Mouse (Mus musculus) forebrain, embryonic 12.5 days (tissue): Measurements from ENCODE around the gene Gdi2. TPM values are rescaled to one million over a fixed set of nuclear protein-coding genes. Genes with fewer than 3 reads are reported as not detected.

ENCODE experiments used
- ATAC-seq: fragments of 200-750 bp; cut with Nextera tagmentation; 2 replicates; pipeline ENCODE4 v1.8.0; 2017; ENCODE audit warnings: moderate TSS enrichment; ENCODE audit not compliant: low FRiP score
- H3K27ac ChIP-seq: fragments of 300-500 bp; sonication (generic); 2 replicates; pipeline ENCODE4 v1.5.1; 2016; ENCODE audit warnings: mild to moderate bottlenecking
- H3K27me3 ChIP-seq: fragments of 300-500 bp; sonication (generic); 2 replicates; pipeline ENCODE4 v1.6.1; 2016; ENCODE audit warnings: mild to moderate bottlenecking
- H3K36me3 ChIP-seq: fragments of 300-500 bp; sonication (generic); replicated peaks from 2 replicates; pipeline ENCODE4 v1.6.1; 2016; ENCODE audit warnings: mild to moderate bottlenecking
- H3K4me1 ChIP-seq: fragments of 300-500 bp; sonication (generic); 2 replicates; pipeline ENCODE4 v1.6.1; 2016
- H3K4me2 ChIP-seq: fragments of 300-500 bp; sonication (generic); 2 replicates; pipeline ENCODE4 v1.6.1; 2016; ENCODE audit warnings: mild to moderate bottlenecking, moderate library complexity
- H3K4me3 ChIP-seq: fragments of 300-500 bp; sonication (generic); replicated peaks from 2 replicates; pipeline ENCODE4 v1.5.1; 2016; ENCODE audit warnings: mild to moderate bottlenecking
- H3K9ac ChIP-seq: fragments of 300-500 bp; sonication (generic); 2 replicates; pipeline ENCODE4 v1.6.1; 2016; ENCODE audit warnings: mild to moderate bottlenecking
- H3K9me3 ChIP-seq: fragments of 300-500 bp; sonication (generic); 2 replicates; pipeline ENCODE4 v1.6.1; 2016
- WGBS: fragments of 180-500 bp; shearing (Covaris S2); methylation state at CpG from one replicate; pipeline ENCODE4 v1.1.7; 2016; 5-methylcytosine and 5-hydroxymethylcytosine counted together
- polyA plus RNA-seq: library from polyadenylated mRNA; unstranded; fragments of >200 nt; fragmentation: Nextera tagmentation; extraction: Ambion mirVana; gene quantifications from 2 replicates; pipeline ENCODE4 v1.2.1, GENCODE M21; 2016

Gdi2 gene
- polyA plus RNA-seq, 1 experiment from 2014 or later, result 434 TPM

GRCm38 (mm10) chr13:3531692-3532320 is 6.1 kb upstream of the Gdi2 start:
- H3K27me3 ChIP-seq, result no peaks in the 10 kb centered on the region
- H3K27ac ChIP-seq, result no peak overlapping the region
- H3K9me3 ChIP-seq, result peaks cover 4% of the 10 kb centered on the region; the same call in 1 of the 2 replicates
- H3K4me3 ChIP-seq, result no peak overlapping the region
- no peak for ATAC-seq
- H3K4me2 ChIP-seq, result no peak overlapping the region
- peaks cover 2% of the 10 kb centered on the region for H3K4me1 ChIP-seq
- no peaks in the 10 kb centered on the region for H3K36me3 ChIP-seq
- no peak overlapping the region for H3K9ac ChIP-seq
- WGBS, result 71% methylated on average over 10 of the region's 10 CpGs

- no peak for ATAC-seq
- Histone ChIP-seq H3K27me3 (no peaks in the 10 kb centered on the region), H3K4me3 (no peak overlapping the region), H3K4me2 (no peak overlapping the region), H3K9me3 (peaks cover 4% of the 10 kb centered on the region; the same call in 1 of the 2 replicates), H3K4me1 (peaks cover 7% of the 10 kb centered on the region), H3K27ac (no peak overlapping the region), H3K36me3 (no peaks in the 10 kb centered on the region), H3K9ac (no peak overlapping the region)
- WGBS, result 76% methylated on average over 4 of the region's 4 CpGs
Measured at GRCm38 (mm10) chr13:3532451-3532850, 5.4 kb upstream of the Gdi2 start.

GRCm38 (mm10) chr13:3534146-3534545 is 3.7 kb upstream of the Gdi2 start:
- H3K27me3 ChIP-seq, result no peaks in the 10 kb centered on the region
- H3K27ac ChIP-seq, result no peak overlapping the region
- no peak overlapping the region for H3K9ac ChIP-seq
- no peak overlapping the region for H3K4me3 ChIP-seq
- peaks cover 8% of the 10 kb centered on the region for H3K4me1 ChIP-seq
- H3K36me3 ChIP-seq, result no peaks in the 10 kb centered on the region
- ATAC-seq, result no peak
- WGBS, result 92% methylated on average over 4 of the region's 4 CpGs
- H3K9me3 ChIP-seq, result peaks cover 4% of the 10 kb centered on the region; the same call in 1 of the 2 replicates
- no peak overlapping the region for H3K4me2 ChIP-seq

GRCm38 (mm10) chr13:3538223-3538968 is 533 bp downstream of the Gdi2 start:
- Histone ChIP-seq H3K4me1 (peaks cover 37% of the 10 kb centered on the region), H3K27ac (peak overlapping the region; percentile 99), H3K4me2 (peak overlapping the region; percentile 71), H3K9ac (peak overlapping the region; percentile 97), H3K36me3 (no peaks in the 10 kb centered on the region), H3K4me3 (peak overlapping the region; percentile 94), H3K9me3 (peaks cover 4% of the 10 kb centered on the region; the same call in 1 of the 2 replicates), H3K27me3 (no peaks in the 10 kb centered on the region)
- ATAC-seq, result peak; percentile 62
- WGBS, result under 1% methylated on average over 59 of the region's 59 CpGs

- 2% methylated on average over 15 of the region's 15 CpGs for WGBS
- Histone ChIP-seq H3K4me2 (peak overlapping the region; percentile 71), H3K4me1 (peaks cover 37% of the 10 kb centered on the region), H3K4me3 (peak overlapping the region; percentile 94), H3K27ac (peak overlapping the region; percentile 99), H3K9me3 (peaks cover 4% of the 10 kb centered on the region; the same call in 1 of the 2 replicates), H3K36me3 (no peaks in the 10 kb centered on the region), H3K9ac (peak overlapping the region; percentile 97), H3K27me3 (no peaks in the 10 kb centered on the region)
- no peak for ATAC-seq
Measured at GRCm38 (mm10) chr13:3538969-3539562, 1.2 kb downstream of the Gdi2 start.

- no peak for ATAC-seq
- H3K4me3 ChIP-seq, result peak overlapping the region; percentile 94
- H3K27ac ChIP-seq, result no peak overlapping the region
- H3K4me2 ChIP-seq, result peak overlapping the region; percentile 71
- H3K27me3 ChIP-seq, result no peaks in the 10 kb centered on the region
- 12% methylated on average over 2 of the region's 2 CpGs for WGBS
- no peak overlapping the region for H3K9ac ChIP-seq
- H3K4me1 ChIP-seq, result peaks cover 37% of the 10 kb centered on the region
- peaks cover 4% of the 10 kb centered on the region; the same call in 1 of the 2 replicates for H3K9me3 ChIP-seq
- H3K36me3 ChIP-seq, result no peaks in the 10 kb centered on the region
Measured at GRCm38 (mm10) chr13:3540166-3540565, 2.3 kb downstream of the Gdi2 start.

GRCm38 (mm10) chr13:3541159-3541782 is 3.4 kb downstream of the Gdi2 start:
- WGBS, result 55% methylated on average over 2 of the region's 2 CpGs
- H3K4me2 ChIP-seq, result peak overlapping the region; percentile 71
- peaks cover 2% of the 10 kb centered on the region; the same call in 1 of the 2 replicates for H3K9me3 ChIP-seq
- no peaks in the 10 kb centered on the region for H3K27me3 ChIP-seq
- H3K36me3 ChIP-seq, result no peaks in the 10 kb centered on the region; the same call in 1 of the 2 replicates
- no peak for ATAC-seq
- peaks cover 37% of the 10 kb centered on the region for H3K4me1 ChIP-seq
- no peak overlapping the region for H3K27ac ChIP-seq
- H3K4me3 ChIP-seq, result peak overlapping the region; percentile 7; the same call in 1 of the 2 replicates
- H3K9ac ChIP-seq, result no peak overlapping the region

- Histone ChIP-seq H3K9ac (no peak overlapping the region), H3K4me1 (peaks cover 28% of the 10 kb centered on the region), H3K27ac (no peak overlapping the region), H3K4me3 (no peak overlapping the region), H3K27me3 (no peaks in the 10 kb centered on the region), H3K36me3 (peaks cover 4% of the 10 kb centered on the region; the same call in 1 of the 2 replicates), H3K9me3 (no peaks in the 10 kb centered on the region), H3K4me2 (no peak overlapping the region)
- 97% methylated on average over 4 of the region's 4 CpGs for WGBS
- no peak for ATAC-seq
Measured at GRCm38 (mm10) chr13:3544077-3544874, 6.4 kb downstream of the Gdi2 start.

GRCm38 (mm10) chr13:3544925-3545324 is 7.1 kb downstream of the Gdi2 start:
- WGBS, result 78% methylated on average over 5 of the region's 5 CpGs
- H3K4me2 ChIP-seq, result no peak overlapping the region
- no peak overlapping the region for H3K27ac ChIP-seq
- H3K36me3 ChIP-seq, result peaks cover 8% of the 10 kb centered on the region; the same call in 1 of the 2 replicates
- no peaks in the 10 kb centered on the region for H3K9me3 ChIP-seq
- no peak overlapping the region for H3K9ac ChIP-seq
- ATAC-seq, result no peak
- peaks cover 21% of the 10 kb centered on the region for H3K4me1 ChIP-seq
- no peak overlapping the region for H3K4me3 ChIP-seq
- H3K27me3 ChIP-seq, result no peaks in the 10 kb centered on the region

GRCm38 (mm10) chr13:3547410-3547809 is 9.5 kb downstream of the Gdi2 start:
- ATAC-seq, result no peak
- no peak overlapping the region for H3K27ac ChIP-seq

GRCm38 (mm10) chr13:3547856-3548255 is 10.0 kb downstream of the Gdi2 start:
- H3K9ac ChIP-seq, result no peak overlapping the region
- no peak overlapping the region for H3K27ac ChIP-seq
- no peak overlapping the region for H3K4me3 ChIP-seq
- ATAC-seq, result no peak
- peaks cover 21% of the 10 kb centered on the region for H3K36me3 ChIP-seq
- no peaks in the 10 kb centered on the region for H3K27me3 ChIP-seq
- no peaks in the 10 kb centered on the region for H3K4me1 ChIP-seq
- no peaks in the 10 kb centered on the region for H3K9me3 ChIP-seq
- H3K4me2 ChIP-seq, result no peak overlapping the region
- 94% methylated on average over 6 of the region's 6 CpGs for WGBS

More at GRCm38 (mm10) chr13:3547410-3547809, 9.5 kb downstream of the Gdi2 start:
- Histone ChIP-seq H3K27me3 (no peaks in the 10 kb centered on the region), H3K36me3 (peaks cover 18% of the 10 kb centered on the region), H3K9ac (no peak overlapping the region), H3K4me2 (no peak overlapping the region), H3K9me3 (no peaks in the 10 kb centered on the region), H3K4me1 (no peaks in the 10 kb centered on the region), H3K4me3 (no peak overlapping the region)
- 89% methylated on average over 3 of the region's 3 CpGs for WGBS
